Mouse (Mus musculus) stomach, postnatal 0 days (tissue): ENCODE results near the gene Asgr1.

Experiments
- CTCF ChIP-seq: IDR thresholded peaks from 2 replicates; pipeline ENCODE4 v1.5.1; 2016; ENCODE audit warnings: antibody characterized with exemption, low read depth, mild to moderate bottlenecking, moderate library complexity
- EP300 ChIP-seq: optimal IDR thresholded peaks from 2 replicates; pipeline ENCODE3; 2016; ENCODE audit warnings: antibody characterized with exemption

DNA sequence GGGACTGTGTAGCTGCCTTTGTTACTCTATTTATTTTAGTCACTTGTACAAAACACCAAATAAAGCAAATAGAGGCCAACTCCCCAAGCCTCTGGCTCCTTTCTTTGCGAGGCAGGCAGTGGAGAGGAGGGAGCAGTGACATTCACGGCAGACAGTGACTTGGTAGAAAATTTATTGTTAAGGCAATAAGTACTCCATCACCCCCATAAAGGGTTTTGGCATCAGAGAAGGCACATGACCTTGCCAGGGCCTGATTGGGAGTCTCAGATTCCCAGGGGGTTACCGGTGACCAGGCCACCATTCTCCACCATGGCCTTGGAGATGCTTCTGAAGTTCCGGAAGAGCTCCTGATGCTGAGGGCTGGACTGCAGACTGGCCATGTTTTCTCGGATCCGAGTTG, 43.9 kb upstream of the Asgr1 start:
- TF ChIP-seq CTCF (no peak), EP300 (no peak)
